Mouse (Mus musculus): ENCODE measurements around the gene Paqr9.

The Paqr9 gene

GRCm38 (mm10) chr9:95577502-95577901, 18.0 kb downstream of the Paqr9 start:
- no peak for DNase-seq (ENCODE audit: extremely low spot score)

DNA sequence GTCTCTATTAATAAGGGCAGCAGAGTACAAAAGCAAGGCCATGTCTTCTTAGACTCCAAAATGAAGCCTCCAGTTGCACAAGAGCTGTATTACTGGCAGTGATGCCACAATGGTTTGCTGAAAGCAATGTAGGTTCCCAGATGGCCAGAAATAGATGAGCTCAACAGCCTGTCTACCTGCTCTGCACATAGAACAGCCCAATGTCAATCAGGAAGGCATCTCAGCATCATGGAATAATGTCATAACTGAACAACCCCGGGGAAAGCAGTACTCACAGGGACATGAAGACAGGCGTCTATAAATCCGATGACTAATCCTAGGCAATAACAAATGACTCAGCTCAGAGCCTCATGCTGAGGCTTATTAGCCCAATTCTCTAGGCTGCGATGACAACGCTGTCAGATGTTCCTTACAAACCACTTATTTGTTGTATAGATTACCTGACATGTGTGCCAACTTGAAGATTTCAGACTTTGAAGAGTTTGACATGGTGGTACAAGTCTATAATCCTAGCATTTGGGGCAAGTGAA, 19.0 kb downstream of the Paqr9 start:
- DNase-seq (ENCODE audit: extremely low spot score): no peak

DNA sequence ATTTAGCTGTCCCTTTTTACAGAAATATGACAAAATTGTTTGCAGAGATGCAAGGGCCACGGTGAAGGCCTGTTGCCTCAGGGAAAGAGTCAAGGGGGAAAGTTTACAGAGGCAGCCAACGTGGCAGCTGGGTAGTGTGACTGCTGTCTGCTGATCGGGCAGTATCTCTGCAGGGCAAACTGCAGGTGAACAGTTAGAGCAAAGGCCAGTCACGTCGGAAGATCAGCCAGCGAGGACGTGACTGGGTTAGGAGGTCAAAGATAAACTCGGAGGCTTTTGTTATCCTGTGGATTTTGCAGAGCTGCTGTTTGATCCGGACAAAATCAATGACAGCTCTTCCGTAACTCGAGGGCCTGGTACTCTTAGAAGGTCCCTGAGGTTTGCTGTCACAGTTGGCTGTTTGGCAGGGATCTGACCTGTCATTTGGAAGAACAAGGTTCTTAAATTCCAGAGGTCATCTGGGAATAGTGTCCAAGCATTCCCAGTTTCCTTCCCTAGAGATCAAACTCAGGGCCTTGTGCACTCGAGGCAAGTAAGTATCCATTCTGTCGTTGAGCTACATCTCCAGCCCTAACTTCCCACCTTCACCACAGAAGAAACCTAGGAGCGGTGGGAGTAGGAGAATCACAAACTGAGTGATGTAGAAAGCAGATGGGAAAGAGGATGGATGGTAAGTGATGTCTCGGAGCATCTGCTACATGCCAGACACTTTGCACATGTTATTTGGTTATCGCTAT, 21.7 kb downstream of the Paqr9 start:
- DNase-seq (ENCODE audit: extremely low spot score): no peak

GRCm38 (mm10) chr9:95581758-95582515, 22.5 kb downstream of the Paqr9 start:
- DNase-seq (ENCODE audit: extremely low spot score): peak; percentile 44

GRCm38 (mm10) chr9:95582555-95582954, 23.1 kb downstream of the Paqr9 start:
- no peak for DNase-seq (ENCODE audit: extremely low spot score)

GRCm38 (mm10) chr9:95586046-95586445, 26.6 kb downstream of the Paqr9 start:
- no peak for DNase-seq (ENCODE audit: extremely low spot score)

DNA sequence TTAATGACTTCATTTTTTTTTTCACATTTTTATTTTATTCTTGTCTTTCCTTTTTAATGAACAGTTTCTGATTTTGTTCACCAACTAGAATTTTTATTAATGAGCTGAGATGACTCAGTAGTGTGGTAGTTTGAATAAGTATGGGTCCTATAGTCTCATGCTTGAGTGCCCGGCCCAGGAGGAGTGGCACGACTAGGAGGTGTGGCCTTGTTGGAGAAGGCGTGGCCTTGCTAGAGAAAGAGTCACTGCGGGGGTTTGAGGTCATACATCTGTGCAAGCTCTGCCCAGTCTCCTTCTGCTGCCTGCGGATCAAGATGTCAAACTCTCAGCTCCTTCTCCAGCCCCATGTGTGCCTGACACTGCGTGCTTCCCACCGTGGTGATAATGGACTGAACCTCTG, 28.6 kb downstream of the Paqr9 start:
- DNase-seq (ENCODE audit: extremely low spot score): no peak

DNA sequence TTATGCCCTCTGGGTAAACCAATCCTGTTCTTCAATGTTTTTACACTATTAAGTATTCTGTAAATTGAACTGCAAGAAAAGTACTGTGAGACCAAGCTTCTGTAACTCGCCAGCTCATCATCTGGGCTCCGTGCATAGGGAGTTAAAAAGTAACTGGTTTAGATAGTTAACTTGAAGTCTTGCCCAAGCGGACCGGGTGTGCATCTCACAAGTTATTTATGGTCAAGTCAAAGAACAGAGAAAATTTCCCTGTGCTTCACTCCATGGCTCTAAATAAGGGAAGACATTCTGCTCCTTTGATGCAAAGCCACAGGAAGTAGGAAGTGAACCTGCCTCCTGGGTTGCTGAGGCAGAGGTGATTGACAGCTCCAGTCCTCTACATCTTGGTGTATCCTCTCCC, 34.8 kb downstream of the Paqr9 start:
- no peak for DNase-seq (ENCODE audit: extremely low spot score)

- DNase-seq (ENCODE audit: extremely low spot score): no peak
Observed at GRCm38 (mm10) chr9:95597466-95598178, 38.2 kb downstream of the Paqr9 start.

DNA sequence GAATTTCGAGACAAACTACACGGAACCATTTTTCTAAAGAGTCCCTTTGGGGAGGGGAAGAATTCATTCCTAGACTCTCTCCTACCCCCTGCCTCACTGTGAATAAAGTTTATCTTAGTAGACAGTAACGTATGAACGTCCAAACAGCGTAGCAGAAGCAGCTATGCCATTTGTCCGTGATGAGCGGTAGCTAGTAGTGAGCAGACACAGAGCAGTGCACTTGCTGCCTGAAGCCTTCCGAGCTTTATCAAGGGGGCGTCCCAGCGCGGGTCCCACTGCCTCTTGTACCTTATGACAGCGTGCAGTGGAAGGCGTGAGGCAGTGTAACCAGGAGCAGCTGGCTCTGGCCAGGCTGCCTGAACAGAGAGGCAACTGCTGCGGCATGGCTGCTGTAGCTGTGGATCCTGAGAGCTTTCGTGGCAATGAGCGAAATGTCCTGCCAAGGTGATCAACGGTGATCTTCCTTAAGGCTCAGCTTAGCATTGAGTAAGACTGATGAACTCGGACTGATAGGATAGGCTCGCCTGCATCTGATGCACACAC, 38.8 kb downstream of the Paqr9 start:
- no peak for DNase-seq (ENCODE audit: extremely low spot score)

DNA sequence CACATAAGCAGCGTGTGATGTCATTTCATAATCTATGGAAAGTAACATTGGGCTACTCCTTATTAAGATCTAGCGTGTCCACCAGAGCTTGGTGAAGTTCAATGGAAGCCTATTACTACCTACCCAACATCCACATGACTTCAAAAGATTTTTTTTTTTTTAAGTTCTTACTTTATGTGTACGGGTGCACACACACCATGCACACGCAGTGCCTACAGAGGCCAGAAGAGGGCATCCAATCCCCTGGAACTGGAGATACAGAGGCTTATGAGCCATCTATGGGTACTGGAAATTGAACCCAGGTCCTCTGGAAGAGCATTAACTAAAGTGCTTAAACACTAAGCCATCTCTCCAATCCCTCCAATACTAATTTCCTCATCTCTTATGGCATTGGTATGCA, 39.9 kb downstream of the Paqr9 start:
- DNase-seq (ENCODE audit: extremely low spot score): no peak

- no peak for DNase-seq (ENCODE audit: extremely low spot score)
Observed at GRCm38 (mm10) chr9:95602849-95603248, 43.4 kb downstream of the Paqr9 start.

GRCm38 (mm10) chr9:95603316-95603715, 43.9 kb downstream of the Paqr9 start:
- DNase-seq (ENCODE audit: extremely low spot score): no peak

DNA sequence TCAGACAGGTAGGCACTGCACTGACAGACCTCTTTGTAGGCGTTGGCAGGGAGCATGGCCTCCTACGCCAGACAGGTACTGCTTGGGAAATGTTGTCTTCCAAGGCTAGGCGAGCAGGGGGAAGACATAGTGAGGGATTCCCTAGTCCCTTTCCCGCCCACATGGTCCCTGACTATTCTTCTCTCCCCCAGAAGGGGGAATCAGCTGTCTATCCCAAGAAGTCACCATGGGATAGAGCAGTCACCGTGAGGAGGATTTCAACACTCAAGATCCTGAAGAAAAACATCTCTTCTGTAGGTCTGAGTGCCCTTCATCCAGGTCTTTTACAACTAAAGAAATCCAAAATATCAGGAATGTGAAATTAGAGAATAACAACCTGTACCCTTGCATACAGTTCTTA, 47.7 kb downstream of the Paqr9 start:
- DNase-seq (ENCODE audit: extremely low spot score): no peak

DNA sequence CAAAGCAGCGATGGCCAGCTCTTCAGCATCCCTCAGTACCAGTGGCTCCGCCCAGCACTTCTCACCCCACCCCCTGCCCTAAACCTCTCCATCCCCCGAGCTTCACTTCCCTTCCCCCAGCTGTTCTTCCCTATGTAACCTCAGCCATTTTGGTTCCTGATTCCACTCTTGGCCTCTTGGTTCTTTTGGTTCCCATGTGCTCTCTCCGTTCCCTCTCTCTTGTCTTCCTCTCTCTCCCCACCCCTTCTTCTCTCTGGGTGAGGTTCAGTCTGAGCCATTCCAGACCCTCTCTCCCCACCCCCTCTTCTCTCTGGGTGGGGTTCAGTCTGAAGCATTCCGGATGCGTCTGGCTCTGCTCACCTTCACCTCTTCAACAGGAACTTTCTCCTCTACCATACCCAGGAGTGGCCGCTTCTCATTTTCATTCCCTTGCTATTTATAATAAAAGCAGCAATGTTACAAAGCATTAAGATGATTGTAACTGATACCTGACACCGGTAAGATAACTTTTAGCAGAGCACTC, 52.9 kb downstream of the Paqr9 start:
- DNase-seq (ENCODE audit: extremely low spot score): no peak

GRCm38 (mm10) chr9:95613426-95614127, 54.1 kb downstream of the Paqr9 start:
- no peak for DNase-seq (ENCODE audit: extremely low spot score)

DNA sequence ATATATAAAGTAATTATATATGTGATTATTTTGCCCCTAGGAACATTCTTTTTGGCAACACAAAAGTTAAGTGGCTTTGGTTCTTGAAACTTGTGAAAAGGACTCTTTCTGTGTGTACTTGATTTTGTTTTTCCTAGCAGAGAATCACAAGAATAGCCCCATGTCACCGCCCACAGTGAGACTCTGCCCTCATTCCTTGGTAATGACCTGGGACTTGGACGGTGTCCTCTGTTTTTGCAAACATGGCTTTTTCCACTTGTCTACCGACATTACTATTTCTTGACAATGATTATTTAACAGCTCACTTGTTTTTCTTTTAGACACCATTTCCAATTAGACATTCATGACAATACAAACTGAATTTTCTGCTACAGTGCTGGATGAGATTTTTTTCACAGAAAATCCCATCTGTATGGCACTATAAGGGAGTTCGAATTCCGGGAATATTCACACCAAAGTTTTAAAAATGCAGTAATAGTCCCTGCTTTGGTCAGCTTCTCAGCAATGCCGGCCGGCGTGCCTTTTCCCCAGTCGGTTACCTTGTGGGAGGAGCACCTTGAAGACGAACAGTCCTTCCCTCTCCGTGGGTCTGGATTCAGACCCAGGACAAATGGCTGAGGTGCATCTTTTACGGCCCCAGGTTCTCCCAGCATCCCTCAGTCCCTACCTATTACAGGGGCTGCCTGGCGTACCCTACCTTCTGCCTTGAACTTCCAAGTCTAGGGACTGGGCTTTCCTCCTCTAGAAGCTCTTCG, 55.6 kb downstream of the Paqr9 start:
- no peak for DNase-seq (ENCODE audit: extremely low spot score)

GRCm38 (mm10) chr9:95615961-95616360, 56.5 kb downstream of the Paqr9 start:
- DNase-seq (ENCODE audit: extremely low spot score): no peak

All from embryo, embryonic 9.5 days (tissue).